Mouse (Mus musculus): ENCODE results near the gene Gpr62. TPM values are rescaled to one million over a fixed set of nuclear protein-coding genes. Genes with fewer than 3 reads are reported as not detected.

The Gpr62 gene
- polyA plus RNA-seq, 1 experiment from 2014 or later: not detected

DNA sequence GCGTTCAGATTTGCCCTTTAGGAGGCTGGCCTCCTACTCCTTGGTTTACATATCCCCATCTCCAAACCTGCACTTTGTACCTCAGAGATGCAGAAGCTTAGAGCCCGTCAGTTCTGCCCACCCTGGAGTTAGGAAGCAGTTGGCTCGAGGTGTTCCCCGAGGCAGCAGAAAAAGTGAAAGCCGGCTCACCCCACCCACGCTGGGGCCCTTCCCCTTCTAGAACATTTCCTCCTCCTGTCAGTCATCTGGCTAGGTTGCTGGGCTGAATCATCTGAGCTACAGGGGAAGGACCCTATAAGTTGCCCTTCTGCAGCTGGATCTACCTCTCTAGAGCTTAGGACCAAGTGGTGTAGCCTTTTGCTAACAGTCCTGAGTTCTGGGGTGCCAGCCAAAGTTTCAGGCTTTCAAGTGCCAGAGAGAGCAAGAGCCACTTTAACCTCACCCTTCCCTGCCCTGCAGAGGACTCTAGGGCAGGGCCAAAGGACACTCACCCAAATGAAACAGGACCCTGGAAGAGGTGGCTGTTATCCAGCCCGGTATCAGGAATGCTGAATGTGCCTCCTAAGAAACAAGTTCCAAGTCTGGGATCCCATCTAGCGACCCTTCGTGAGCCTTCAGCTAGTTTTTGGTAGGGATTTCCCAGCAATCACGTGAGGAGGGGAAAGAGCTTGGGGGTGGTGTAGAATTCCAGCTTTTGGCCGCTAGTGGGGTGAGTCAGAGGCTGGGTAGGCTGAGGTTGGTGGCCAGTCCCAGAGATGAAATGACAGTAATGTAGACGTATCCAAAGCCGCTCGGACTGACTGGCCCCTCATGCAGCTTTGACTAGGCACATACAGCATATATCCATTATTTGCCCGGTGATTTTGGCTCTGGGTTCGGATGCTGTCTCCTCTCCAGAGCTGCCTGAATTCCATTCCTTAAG is 10.5 kb upstream of the Gpr62 start:
- WGBS (ENCODE audit: insufficient replicate concordance): 13% methylated on average over 16 of the region's 16 CpGs
- peak overlapping the region; percentile 98 for H3K4me2 ChIP-seq (ENCODE audit: low read depth, low read length)
- DNase-seq: peak; percentile 48
- H3K27ac ChIP-seq (ENCODE audit: low read depth): peak overlapping the region; percentile 64
- peaks cover 20% of the 10 kb centered on the region for H3K4me1 ChIP-seq (ENCODE audit: insufficient read depth)
- H3K9me3 ChIP-seq (ENCODE audit: low read length): no peaks in the 10 kb centered on the region
- TF ChIP-seq CTCF (IDR thresholded peaks at IDR 0.05; ENCODE audit: low read depth) (no peak), EP300 (IDR thresholded peaks at IDR 0.05; ENCODE audit: low read depth) (no peak)
- H3K9ac ChIP-seq (replicated peaks): peak overlapping the region; percentile 39
- H3K27me3 ChIP-seq (ENCODE audit: insufficient read depth, low read length): no peaks in the 10 kb centered on the region
- H3K4me3 ChIP-seq (ENCODE audit: low read depth, low read length): peak overlapping the region; percentile 25
- H3K36me3 ChIP-seq (replicated peaks; ENCODE audit: insufficient read depth, low read length): peaks cover 9% of the 10 kb centered on the region; the same call in 1 of the 2 replicates
- ATAC-seq: peak; percentile 29; the same call in 1 of the 2 replicates

DNA sequence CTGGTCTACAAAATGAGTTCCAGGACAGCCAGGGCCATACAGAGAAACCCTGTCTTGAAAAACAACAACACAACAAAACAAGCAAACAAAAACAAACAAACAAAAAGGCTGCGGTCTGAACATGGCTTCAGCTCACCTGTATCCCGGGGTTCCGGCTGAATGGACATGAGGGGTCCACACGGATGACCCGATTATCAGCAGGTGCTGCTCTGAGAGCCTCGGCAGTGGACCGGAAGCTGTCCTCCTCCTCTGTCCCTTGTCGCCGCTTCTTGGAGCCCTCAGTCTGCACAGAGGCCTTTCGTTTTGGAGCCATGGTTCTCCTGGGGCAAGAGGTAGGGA is 9.9 kb upstream of the Gpr62 start, which contains the start of gene Rrp9:
Rrp9 (plus strand) TSS at position 301 of the 339 bp plus-strand sequence.
- no peak for TF ChIP-seq EP300 (IDR thresholded peaks at IDR 0.05; ENCODE audit: low read depth)
- TF ChIP-seq CTCF (IDR thresholded peaks at IDR 0.05; ENCODE audit: low read depth): no peak
- no peak for ATAC-seq
- Histone ChIP-seq H3K36me3 (replicated peaks; ENCODE audit: insufficient read depth, low read length) (peaks cover 6% of the 10 kb centered on the region; the same call in 1 of the 2 replicates), H3K4me2 (ENCODE audit: low read depth, low read length) (peak within 1 kb of the TSS; percentile 98), H3K4me1 (ENCODE audit: insufficient read depth) (peaks cover 20% of the 10 kb centered on the region), H3K4me3 (ENCODE audit: low read depth, low read length) (peak within 1 kb of the TSS; percentile 25), H3K9ac (replicated peaks) (peak within 1 kb of the TSS; percentile 39), H3K9me3 (ENCODE audit: low read length) (no peaks in the 10 kb centered on the region), H3K27me3 (ENCODE audit: insufficient read depth, low read length) (no peaks in the 10 kb centered on the region), H3K27ac (ENCODE audit: low read depth) (peak within 1 kb of the TSS; percentile 64)
- DNase-seq: no peak
- 74% methylated on average over 10 of the region's 10 CpGs for WGBS (ENCODE audit: insufficient replicate concordance)

GRCm38 (mm10) chr9:106475046-106475445 is 9.3 kb upstream of the Gpr62 start:
- Histone ChIP-seq H3K4me3 (ENCODE audit: low read depth, low read length) (no peak overlapping the region), H3K9me3 (ENCODE audit: low read length) (no peaks in the 10 kb centered on the region), H3K27me3 (ENCODE audit: insufficient read depth, low read length) (no peaks in the 10 kb centered on the region), H3K4me1 (ENCODE audit: insufficient read depth) (peaks cover 20% of the 10 kb centered on the region), H3K36me3 (replicated peaks; ENCODE audit: insufficient read depth, low read length) (0 out of 2 replicates have a peak, but pooled peaks cover under 1% of the 10 kb centered on the region), H3K4me2 (ENCODE audit: low read depth, low read length) (no peak overlapping the region), H3K9ac (replicated peaks) (peak overlapping the region; percentile 21; the same call in 1 of the 2 replicates), H3K27ac (ENCODE audit: low read depth) (no peak overlapping the region)
- DNase-seq (no peak), ATAC-seq (no peak)
- no peak for TF ChIP-seq CTCF (IDR thresholded peaks at IDR 0.05; ENCODE audit: low read depth)
- TF ChIP-seq EP300 (IDR thresholded peaks at IDR 0.05; ENCODE audit: low read depth): no peak
- WGBS (ENCODE audit: insufficient replicate concordance): 57% methylated on average over 7 of the region's 7 CpGs

GRCm38 (mm10) chr9:106474456-106474855 is 8.7 kb upstream of the Gpr62 start:
- WGBS (ENCODE audit: insufficient replicate concordance): 6% methylated on average over 5 of the region's 6 CpGs
- TF ChIP-seq CTCF (IDR thresholded peaks at IDR 0.05; ENCODE audit: low read depth) (peak; percentile 87), EP300 (IDR thresholded peaks at IDR 0.05; ENCODE audit: low read depth) (no peak)
- no peak overlapping the region for H3K4me3 ChIP-seq (ENCODE audit: low read depth, low read length)
- H3K36me3 ChIP-seq (replicated peaks; ENCODE audit: insufficient read depth, low read length): no peaks in the 10 kb centered on the region
- no peaks in the 10 kb centered on the region for H3K9me3 ChIP-seq (ENCODE audit: low read length)
- no peaks in the 10 kb centered on the region for H3K27me3 ChIP-seq (ENCODE audit: insufficient read depth, low read length)
- ATAC-seq (no peak), DNase-seq (peak; percentile 81)
- no peak overlapping the region for H3K27ac ChIP-seq (ENCODE audit: low read depth)
- H3K4me1 ChIP-seq (ENCODE audit: insufficient read depth): peaks cover 20% of the 10 kb centered on the region
- H3K4me2 ChIP-seq (ENCODE audit: low read depth, low read length): no peak overlapping the region
- H3K9ac ChIP-seq (replicated peaks): no peak overlapping the region

- Histone ChIP-seq H3K9ac (replicated peaks) (no peak overlapping the region), H3K9me3 (ENCODE audit: low read length) (no peaks in the 10 kb centered on the region), H3K4me1 (ENCODE audit: insufficient read depth) (peaks cover 20% of the 10 kb centered on the region), H3K27me3 (ENCODE audit: insufficient read depth, low read length) (no peaks in the 10 kb centered on the region), H3K4me3 (ENCODE audit: low read depth, low read length) (no peak overlapping the region), H3K36me3 (replicated peaks; ENCODE audit: insufficient read depth, low read length) (no peaks in the 10 kb centered on the region), H3K4me2 (ENCODE audit: low read depth, low read length) (no peak overlapping the region), H3K27ac (ENCODE audit: low read depth) (no peak overlapping the region)
- WGBS (ENCODE audit: insufficient replicate concordance): 74% methylated on average over 5 of the region's 5 CpGs
- no peak for ATAC-seq
- TF ChIP-seq EP300 (IDR thresholded peaks at IDR 0.05; ENCODE audit: low read depth): no peak
- no peak for TF ChIP-seq CTCF (IDR thresholded peaks at IDR 0.05; ENCODE audit: low read depth)
- DNase-seq: no peak
These were observed 8.0 kb upstream of the Gpr62 start for GRCm38 (mm10) chr9:106473753-106474105.

DNA sequence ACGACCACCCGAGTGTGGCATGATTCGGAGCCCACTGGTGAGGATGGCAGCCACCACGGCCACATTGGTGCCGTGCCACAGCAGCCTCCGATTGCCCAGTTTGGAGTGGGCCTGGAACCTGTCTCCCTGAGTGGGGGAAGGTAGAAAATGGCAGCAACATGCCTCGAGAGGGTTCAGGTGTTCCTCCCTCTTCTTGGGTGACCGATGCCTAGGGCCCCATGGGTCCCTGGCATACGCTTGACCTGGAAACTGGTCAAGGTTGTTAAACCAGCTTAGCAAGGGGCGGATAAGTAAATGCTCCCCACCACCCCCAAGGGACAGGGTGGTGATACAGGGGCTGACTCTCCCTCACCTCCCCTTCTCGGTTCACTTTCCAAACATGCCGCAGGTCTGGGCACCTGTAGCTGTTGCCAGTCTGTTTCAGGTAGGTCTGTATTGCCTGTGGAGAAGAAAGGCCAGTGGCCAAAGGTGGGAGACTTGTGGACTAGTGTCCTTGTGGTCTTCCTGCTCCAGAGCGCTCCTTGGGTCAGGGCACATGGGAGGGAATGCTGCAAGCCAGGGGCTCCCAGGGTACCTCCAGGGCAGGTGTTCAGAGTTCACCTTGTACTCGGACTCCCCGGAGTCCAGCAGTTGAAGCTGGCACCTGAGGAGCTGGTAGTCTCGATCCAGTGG is 7.5 kb upstream of the Gpr62 start:
- TF ChIP-seq EP300 (IDR thresholded peaks at IDR 0.05; ENCODE audit: low read depth): no peak
- no peak for TF ChIP-seq CTCF (IDR thresholded peaks at IDR 0.05; ENCODE audit: low read depth)
- Histone ChIP-seq H3K27ac (ENCODE audit: low read depth) (peak overlapping the region; percentile 34; the same call in 1 of the 2 replicates), H3K9ac (replicated peaks) (no peak overlapping the region), H3K4me2 (ENCODE audit: low read depth, low read length) (no peak overlapping the region), H3K4me3 (ENCODE audit: low read depth, low read length) (no peak overlapping the region), H3K36me3 (replicated peaks; ENCODE audit: insufficient read depth, low read length) (no peaks in the 10 kb centered on the region), H3K9me3 (ENCODE audit: low read length) (no peaks in the 10 kb centered on the region), H3K27me3 (ENCODE audit: insufficient read depth, low read length) (no peaks in the 10 kb centered on the region), H3K4me1 (ENCODE audit: insufficient read depth) (peaks cover 19% of the 10 kb centered on the region)
- ATAC-seq (no peak), DNase-seq (no peak)
- WGBS (ENCODE audit: insufficient replicate concordance): 85% methylated on average over 16 of the region's 16 CpGs
